Mouse (Mus musculus) embryo, embryonic 11.5 days (tissue): ENCODE results near the gene 9530003J23Rik.

Experiments used
- DNase-seq: peaks from one replicate; pipeline ENCODE4 v3.0.0-alpha.2; 2012; ENCODE audit warnings: low read depth, low spot score

9530003J23Rik gene

DNA sequence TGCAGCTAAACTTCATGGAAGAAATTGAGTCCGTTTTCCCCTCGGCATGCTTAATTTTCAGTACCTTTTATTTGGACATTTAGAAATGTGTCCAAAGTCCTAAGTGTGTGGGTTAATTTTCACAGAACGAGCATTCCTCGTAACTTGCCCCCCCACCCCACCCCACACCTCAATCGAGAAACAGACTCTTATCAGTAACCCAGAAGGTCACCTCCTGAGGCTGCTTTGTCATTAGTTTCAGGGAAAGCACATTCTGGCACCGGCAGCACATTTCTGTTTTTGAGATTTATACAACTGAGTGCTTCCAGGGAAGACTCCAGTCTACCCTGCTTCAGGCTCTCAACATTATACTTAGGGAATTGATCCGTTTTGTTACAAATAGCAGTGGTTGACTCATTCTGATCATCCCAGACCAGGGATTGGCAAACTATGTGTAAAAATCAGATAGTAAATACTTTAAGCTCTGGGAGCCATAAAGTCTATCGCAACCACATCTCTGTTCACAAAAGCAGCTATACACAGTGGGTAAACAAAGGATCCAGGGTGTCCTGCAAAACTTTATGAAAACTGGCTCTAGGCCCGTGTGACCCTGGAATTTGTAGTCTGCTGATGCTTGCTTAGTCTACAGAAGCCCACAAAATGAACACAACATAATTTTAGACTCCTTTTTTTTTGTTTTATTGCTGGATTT, 53.0 kb downstream of the 9530003J23Rik start:
- DNase-seq: no peak
